Mouse (Mus musculus) MEL (cell line): ENCODE measurements around the gene Gipr.

Experiments
- CHD2 ChIP-seq: IDR thresholded peaks from 2 replicates; pipeline ENCODE4 v1.6.1; 2011; ENCODE audit warnings: low read length, improper control_type of control experiment
- EP300 ChIP-seq, 2 experiments: IDR thresholded peaks; 2 replicates each; pipeline ENCODE4 v1.6.1; 2011; ENCODE audit warnings: improper control_type of control experiment in 2 of 2, low read length in 2 of 2, low read depth in 1 of 2, mild to moderate bottlenecking in 1 of 2

- TF ChIP-seq EP300 (IDR thresholded peaks at IDR 0.05; ENCODE audit: low read depth in 1 of 2, low read length in 2 of 2) (no peak), CHD2 (no peak)
Measured at GRCm38 (mm10) chr7:19127744-19128143, 38.2 kb downstream of the Gipr start.
